Mouse (Mus musculus): Measurements from ENCODE around the gene Col6a5.

Col6a5 gene

DNA sequence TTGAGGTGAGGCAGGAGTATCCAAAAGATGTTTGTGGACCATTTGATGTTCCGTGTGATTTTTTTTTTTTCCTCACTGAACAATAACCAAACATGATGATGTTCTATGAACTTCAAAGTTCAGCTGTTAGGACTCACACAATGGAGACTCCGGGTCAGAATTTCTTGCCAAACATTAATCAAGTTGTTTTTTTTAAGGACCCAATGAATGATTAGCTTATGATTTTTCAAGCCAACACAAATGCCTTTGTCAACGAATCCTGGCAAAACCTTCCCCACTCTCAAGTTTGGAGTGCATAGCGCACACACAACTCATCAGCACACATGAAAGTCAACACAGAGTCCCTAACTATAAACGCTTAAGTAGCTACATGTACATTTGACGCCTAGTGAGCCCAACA is 139.7 kb downstream of the Col6a5 start:
- DNase-seq, result no peak

DNA sequence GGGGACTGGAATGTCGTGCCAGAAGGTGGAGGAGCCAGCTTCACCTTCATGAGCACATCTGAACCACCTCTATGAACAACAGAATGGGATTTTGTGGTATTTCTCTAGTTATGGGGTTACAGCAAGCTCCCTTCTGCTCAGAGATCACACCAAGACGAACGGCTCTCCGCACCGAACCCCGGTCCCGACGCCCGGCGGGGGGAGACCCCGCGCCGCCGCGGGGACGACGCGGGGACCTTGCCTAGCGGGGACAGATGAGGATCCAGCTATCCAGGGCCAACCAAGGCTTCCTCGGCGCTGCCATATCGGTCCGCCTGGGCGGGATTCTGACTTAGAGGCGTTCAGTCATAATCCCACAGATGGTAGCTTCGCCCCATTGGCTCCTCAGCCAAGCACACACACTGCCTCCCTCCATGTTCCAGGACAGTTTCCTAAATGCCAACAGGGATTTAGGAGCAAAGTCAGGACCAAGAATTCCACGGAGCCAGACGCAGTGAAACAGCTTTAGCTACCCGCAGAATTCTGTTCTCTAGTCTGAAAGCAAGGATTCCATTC is 141.2 kb downstream of the Col6a5 start:
- DNase-seq, result no peak

DNA sequence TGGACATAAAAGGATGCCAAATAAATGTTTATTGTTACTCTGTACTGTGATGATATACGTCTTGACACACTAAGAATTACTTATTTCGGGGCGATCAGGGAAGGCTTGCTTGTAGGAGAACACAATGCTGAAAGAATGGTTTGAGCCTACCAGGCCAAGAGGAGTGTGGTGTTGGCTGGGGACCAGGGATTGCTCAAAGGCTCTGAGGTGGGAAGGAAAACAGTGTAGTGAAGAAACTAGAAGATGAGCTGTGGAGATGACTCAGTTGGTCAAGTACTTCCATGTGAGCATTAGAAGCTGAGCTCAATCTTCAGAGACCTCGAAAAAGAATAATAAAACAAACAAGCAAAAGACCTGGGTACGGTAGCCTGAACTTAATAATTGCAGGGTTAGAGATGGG is 146.0 kb downstream of the Col6a5 start:
- no peak for DNase-seq

DNA sequence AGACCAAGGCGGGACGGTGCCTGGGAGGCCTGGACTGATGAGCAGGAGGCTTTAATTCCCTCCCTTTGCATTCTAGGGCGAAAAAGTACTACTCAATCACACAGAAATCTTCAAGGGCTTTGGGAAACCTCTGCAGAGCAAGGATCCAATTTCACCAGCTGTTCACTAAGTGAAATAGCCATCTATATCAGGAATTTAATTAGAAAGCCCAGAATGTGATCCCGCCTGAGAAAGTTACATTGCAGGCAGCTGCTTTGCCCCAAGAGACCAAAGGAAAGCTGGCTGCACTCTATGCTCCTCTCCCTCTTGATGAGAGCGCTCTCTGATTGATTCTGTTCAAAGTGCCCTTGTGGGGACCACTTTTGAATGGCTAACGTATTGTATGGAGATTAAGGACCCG is 149.0 kb downstream of the Col6a5 start:
- no peak for DNase-seq

DNA sequence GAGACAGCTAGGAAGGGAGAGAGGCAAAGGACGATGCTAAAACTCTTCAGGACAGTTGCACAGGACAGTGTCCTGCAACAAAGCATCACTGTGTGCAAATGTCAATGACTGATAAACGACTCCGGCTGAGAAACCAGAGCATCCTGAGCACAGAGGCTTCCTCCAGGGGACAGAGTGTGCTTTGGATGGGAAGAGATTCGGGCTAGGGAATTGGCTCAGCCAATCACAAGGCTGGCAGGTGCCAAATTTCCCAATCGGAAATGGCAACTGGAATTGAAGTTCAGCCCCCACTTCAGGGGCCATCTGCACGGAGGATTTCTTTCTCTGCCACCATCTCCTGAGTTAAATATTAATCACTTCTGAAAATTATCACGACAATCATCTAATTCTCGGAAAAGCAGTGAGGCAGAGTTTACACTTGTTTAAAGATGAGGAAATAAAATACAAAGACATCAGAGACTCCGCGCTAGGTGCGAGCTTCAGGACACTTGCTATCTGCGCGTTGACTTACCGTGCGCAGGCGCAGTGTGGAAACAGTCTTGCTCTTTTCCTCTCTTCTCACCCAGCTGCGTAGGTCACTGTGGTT is 151.4 kb downstream of the Col6a5 start:
- no peak for DNase-seq
